Mouse (Mus musculus): Measurements from ENCODE around the gene Gli2. TPM values are rescaled to one million over a fixed set of nuclear protein-coding genes. Genes with fewer than 3 reads are reported as not detected.

Gene Gli2
- polyA plus RNA-seq, 1 experiment from 2014 or later, result 7.2 TPM

DNA sequence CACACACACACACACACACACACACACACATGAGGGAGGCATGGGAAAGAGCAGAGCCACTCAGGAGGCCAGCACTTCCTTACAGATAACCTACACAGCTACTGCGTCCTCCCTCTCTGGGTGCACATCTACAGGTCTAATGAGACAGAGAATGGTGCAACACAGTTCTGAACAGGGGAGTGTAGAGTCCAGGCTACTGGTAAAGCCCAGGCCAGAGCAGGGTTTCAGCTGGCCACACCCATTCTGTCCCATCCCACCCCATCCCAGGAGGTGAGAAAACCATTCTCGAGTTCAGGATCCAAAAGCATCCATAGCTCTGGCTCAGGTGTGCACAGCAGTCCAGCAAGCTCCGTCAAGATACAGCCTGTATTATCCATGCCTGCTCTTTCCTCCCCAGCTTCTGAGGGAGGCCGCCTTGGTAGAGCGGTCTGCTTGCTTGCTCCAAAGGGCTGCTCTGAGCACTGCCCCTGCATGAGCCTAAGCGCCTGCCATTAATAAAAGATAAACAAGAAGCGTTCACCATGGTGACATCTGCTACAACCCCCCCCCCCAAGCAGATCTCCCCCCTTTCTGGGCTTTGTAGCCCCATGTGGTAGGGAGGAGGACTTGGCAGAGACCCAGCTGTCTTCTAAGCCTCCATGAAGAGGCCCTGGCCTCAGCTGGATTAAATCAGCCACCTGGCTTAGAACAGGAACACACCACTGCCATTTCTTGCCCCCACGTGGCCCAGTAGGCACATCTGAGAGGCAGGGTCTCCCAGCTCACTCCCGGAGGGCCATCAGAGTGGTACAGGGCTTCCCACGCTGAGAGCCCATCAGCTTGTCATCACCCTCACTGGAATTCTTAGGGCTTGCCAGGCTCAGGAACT is 98.8 kb downstream of the Gli2 start:
- Histone ChIP-seq H3K4me1 (replicated peaks) (peaks cover 25% of the 10 kb centered on the region), H3K9me3 (no peaks in the 10 kb centered on the region), H3K27me3 (replicated peaks) (no peaks in the 10 kb centered on the region), H3K27ac (0 out of 2 replicates have a peak overlapping the region, but pooled peaks have one; percentile 36), H3K4me3 (replicated peaks) (no peak overlapping the region), H3K36me3 (no peaks in the 10 kb centered on the region), H3K4me2 (replicated peaks) (no peak overlapping the region), H3K9ac (no peak overlapping the region)
- peak; percentile 65 for ATAC-seq
- 36% methylated on average over 10 of the region's 10 CpGs for WGBS

DNA sequence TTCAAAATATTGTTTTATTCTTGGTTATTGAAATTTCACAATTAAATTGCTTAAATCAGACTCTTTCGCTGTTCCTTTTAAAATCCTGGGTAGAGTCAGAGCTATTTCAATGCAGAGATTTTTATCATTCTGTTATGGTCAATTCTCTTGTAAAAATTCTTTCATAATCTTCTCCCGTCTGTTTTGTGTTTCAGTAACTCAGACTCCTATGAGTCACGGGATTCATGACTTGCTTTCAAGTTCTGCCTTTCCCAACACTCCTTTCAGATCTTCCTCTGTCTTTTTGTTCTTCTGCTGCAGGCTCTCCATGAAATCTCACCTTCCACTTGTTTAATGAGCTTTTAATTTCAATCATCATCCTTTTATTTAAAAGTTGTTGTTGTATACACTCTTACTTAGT is 100.4 kb downstream of the Gli2 start:
- no peak overlapping the region for H3K27ac ChIP-seq
- no peak overlapping the region for H3K4me2 ChIP-seq (replicated peaks)
- no peaks in the 10 kb centered on the region for H3K36me3 ChIP-seq
- H3K4me1 ChIP-seq (replicated peaks), result peaks cover 25% of the 10 kb centered on the region
- H3K9ac ChIP-seq, result no peak overlapping the region
- H3K4me3 ChIP-seq (replicated peaks), result no peak overlapping the region
- no peaks in the 10 kb centered on the region for H3K27me3 ChIP-seq (replicated peaks)
- ATAC-seq, result no peak
- H3K9me3 ChIP-seq, result no peaks in the 10 kb centered on the region
- WGBS, result 56% methylated on average over 3 of the region's 3 CpGs

DNA sequence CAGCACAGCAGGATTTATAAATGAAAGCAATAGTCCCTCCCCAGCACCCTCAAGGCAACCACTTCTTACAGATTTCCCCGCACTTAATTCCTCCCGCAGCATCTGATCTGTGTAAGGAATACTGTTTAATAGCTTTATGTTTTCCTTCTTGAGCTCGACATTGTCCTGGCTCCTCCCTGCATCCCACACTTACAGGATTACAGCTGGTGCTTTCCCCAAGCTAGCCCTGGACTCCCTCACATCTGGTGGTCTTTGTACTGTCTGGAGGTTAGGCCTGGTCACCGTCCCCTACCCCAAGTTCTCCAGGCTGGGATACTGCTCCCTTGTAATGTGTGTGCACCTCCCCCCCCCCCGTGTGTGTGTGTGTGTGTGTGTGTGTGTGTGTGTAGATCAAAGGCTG is 101.1 kb downstream of the Gli2 start:
- H3K9me3 ChIP-seq, result no peaks in the 10 kb centered on the region
- H3K4me3 ChIP-seq (replicated peaks), result no peak overlapping the region
- peaks cover 25% of the 10 kb centered on the region for H3K4me1 ChIP-seq (replicated peaks)
- H3K36me3 ChIP-seq, result no peaks in the 10 kb centered on the region
- no peaks in the 10 kb centered on the region for H3K27me3 ChIP-seq (replicated peaks)
- H3K9ac ChIP-seq, result no peak overlapping the region
- 49% methylated on average over 5 of the region's 5 CpGs for WGBS
- no peak for ATAC-seq
- no peak overlapping the region for H3K27ac ChIP-seq
- no peak overlapping the region for H3K4me2 ChIP-seq (replicated peaks)

DNA sequence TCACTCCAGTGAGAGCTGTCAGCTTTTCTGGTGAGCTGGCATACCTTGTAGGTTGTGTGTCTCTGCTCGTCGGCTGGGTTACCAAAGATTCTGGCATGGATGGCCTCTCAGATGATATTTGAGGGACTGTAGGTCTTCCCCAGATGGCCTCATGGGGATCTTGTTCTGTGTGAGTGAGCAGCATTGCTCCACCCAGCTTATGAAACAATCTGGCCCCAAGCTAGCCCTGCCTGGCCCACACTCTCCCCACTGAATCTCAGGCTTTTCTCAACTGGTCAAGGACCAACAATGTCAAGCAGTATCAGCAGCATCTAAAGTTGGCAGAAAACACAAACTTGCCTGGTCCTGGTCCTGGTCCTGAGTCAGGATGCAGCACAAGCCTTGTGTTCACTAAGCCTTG is 105.0 kb downstream of the Gli2 start:
- H3K27me3 ChIP-seq (replicated peaks), result no peaks in the 10 kb centered on the region
- no peaks in the 10 kb centered on the region for H3K36me3 ChIP-seq
- H3K4me3 ChIP-seq (replicated peaks), result no peak overlapping the region
- H3K9ac ChIP-seq, result no peak overlapping the region
- ATAC-seq, result no peak
- H3K9me3 ChIP-seq, result no peaks in the 10 kb centered on the region
- H3K4me1 ChIP-seq (replicated peaks), result no peaks in the 10 kb centered on the region; the same call in 1 of the 2 replicates
- H3K4me2 ChIP-seq (replicated peaks), result no peak overlapping the region
- no peak overlapping the region for H3K27ac ChIP-seq
- 80% methylated on average over 2 of the region's 2 CpGs for WGBS

DNA sequence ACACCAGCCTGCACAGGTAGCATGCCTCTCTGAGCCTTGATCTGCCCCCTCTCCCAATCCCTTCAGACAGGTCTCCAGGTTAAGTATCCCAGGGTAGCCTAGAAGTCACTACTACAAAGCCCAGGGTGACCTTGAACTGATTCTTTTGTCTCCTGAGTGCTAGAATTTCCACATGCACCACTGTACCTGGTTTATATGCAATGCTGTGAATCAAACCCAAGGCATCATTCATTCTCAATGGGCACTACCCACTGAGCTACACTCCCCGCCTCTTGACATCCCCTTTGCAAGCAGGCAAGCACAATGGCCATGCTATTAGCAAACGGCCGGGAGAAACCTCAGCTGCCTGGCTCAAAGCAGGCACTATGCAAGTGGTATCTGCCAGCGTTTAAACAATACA is 106.2 kb downstream of the Gli2 start:
- H3K4me2 ChIP-seq (replicated peaks), result no peak overlapping the region
- no peaks in the 10 kb centered on the region for H3K9me3 ChIP-seq
- H3K4me3 ChIP-seq (replicated peaks), result no peak overlapping the region
- H3K36me3 ChIP-seq, result no peaks in the 10 kb centered on the region
- H3K9ac ChIP-seq, result no peak overlapping the region
- no peak overlapping the region for H3K27ac ChIP-seq
- ATAC-seq, result no peak
- no peaks in the 10 kb centered on the region for H3K27me3 ChIP-seq (replicated peaks)
- 83% methylated on average over 4 of the region's 4 CpGs for WGBS
- H3K4me1 ChIP-seq (replicated peaks), result no peaks in the 10 kb centered on the region; the same call in 1 of the 2 replicates

DNA sequence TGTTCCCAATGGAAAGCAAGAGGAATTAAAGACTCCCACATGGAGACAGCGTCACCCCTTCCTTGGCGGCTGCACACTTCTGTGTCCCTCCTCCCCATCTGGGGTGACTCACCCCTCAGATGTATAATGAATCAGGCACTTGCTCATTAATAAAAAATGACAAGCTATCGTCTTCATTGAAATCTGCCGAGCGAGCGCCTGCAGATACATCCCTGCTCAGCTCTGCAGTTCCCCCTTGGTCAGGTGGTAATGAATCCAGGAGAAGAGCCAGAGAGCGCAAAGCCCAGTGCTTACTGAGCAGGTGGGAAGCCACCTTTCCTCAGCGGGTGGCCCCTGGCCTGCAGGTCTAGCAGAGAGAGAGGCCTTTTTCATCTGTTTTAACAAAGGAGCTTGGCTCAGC is 112.1 kb downstream of the Gli2 start:
- Histone ChIP-seq H3K9me3 (no peaks in the 10 kb centered on the region), H3K4me1 (replicated peaks) (peaks cover 5% of the 10 kb centered on the region; the same call in 1 of the 2 replicates), H3K27me3 (replicated peaks) (no peaks in the 10 kb centered on the region), H3K36me3 (no peaks in the 10 kb centered on the region), H3K9ac (no peak overlapping the region), H3K27ac (no peak overlapping the region), H3K4me2 (replicated peaks) (no peak overlapping the region), H3K4me3 (replicated peaks) (no peak overlapping the region)
- WGBS, result 59% methylated on average over 8 of the region's 8 CpGs
- no peak for ATAC-seq

DNA sequence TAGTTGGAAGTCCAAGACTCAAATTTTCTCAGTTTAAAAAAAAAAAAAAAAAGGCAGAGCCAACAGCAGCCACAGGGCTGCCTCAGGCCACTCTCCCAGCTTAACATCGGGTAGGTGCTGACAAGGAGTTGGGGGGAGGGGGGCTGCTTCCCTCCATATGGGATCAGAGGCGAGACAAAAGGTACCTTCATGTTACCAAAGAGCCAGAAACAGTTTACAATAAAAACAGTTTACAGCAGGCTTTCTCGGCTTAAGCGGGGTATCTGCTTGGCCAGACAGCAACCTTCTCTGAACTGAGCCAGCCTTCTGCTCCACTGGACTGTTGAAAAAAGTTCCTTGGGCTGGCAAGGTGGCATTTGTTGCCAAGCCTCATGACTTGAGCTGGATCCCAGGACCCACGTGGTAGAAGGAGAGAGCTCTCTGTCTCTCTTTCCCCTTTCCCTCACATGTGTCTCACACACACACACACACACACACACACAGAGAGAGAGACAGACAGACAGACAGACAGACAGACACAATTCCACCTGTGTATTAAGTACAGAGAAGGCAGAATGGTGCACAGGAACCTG is 113.1 kb downstream of the Gli2 start:
- no peak overlapping the region for H3K4me2 ChIP-seq (replicated peaks)
- no peak overlapping the region for H3K9ac ChIP-seq
- no peak overlapping the region for H3K27ac ChIP-seq
- H3K36me3 ChIP-seq, result no peaks in the 10 kb centered on the region
- no peak overlapping the region for H3K4me3 ChIP-seq (replicated peaks)
- ATAC-seq, result no peak
- H3K27me3 ChIP-seq (replicated peaks), result no peaks in the 10 kb centered on the region
- H3K9me3 ChIP-seq, result no peaks in the 10 kb centered on the region
- H3K4me1 ChIP-seq (replicated peaks), result peaks cover 13% of the 10 kb centered on the region; the same call in 1 of the 2 replicates
- 41% methylated on average over 5 of the region's 5 CpGs for WGBS

DNA sequence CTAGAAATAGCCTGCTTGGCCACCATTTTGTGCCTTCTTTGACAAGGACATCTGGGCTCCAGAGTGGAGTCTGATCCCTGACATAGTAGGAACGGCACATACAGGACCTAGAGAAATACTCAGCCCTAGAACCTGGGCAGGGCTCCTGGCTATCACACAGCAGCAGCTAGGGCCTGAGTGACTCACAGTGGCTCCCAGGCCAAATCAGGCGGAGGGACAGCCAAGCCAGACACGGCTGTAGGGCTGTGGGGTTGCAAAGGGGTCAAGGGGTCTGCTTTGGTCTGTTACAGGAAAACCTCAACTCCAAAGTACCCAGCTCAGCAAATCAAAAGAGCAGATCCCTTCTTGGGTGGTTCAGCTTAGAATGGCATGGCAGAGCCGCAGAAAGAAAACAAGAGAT is 115.2 kb downstream of the Gli2 start:
- no peak for ATAC-seq
- Histone ChIP-seq H3K4me2 (replicated peaks) (no peak overlapping the region), H3K4me1 (replicated peaks) (peaks cover 13% of the 10 kb centered on the region; the same call in 1 of the 2 replicates), H3K36me3 (no peaks in the 10 kb centered on the region), H3K9me3 (no peaks in the 10 kb centered on the region), H3K9ac (no peak overlapping the region), H3K27ac (no peak overlapping the region), H3K4me3 (replicated peaks) (no peak overlapping the region), H3K27me3 (replicated peaks) (no peaks in the 10 kb centered on the region)
- WGBS, result 69% methylated on average over 4 of the region's 4 CpGs

DNA sequence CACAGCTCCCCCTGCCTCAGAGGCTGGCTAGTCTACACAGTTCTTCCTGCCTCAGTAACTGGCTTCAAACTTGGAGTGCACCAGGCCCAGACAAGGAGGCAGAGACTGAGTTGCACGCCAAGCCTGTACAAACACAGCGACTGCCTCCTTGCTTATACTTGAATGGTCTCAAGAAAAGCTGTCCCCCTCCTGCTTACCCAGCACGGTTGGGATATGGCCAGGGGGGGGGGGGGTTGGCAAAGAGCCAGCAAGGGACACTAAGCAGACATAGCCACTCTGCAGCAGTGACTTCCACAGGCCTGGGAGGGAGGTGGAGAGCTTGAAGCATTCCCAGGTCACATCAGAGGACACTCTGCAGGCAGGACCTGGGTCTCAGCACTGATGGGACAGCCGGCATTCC is 117.3 kb downstream of the Gli2 start:
- no peaks in the 10 kb centered on the region for H3K9me3 ChIP-seq
- H3K27me3 ChIP-seq (replicated peaks), result no peaks in the 10 kb centered on the region
- ATAC-seq, result peak; percentile 82
- H3K4me1 ChIP-seq (replicated peaks), result peaks cover 13% of the 10 kb centered on the region; the same call in 1 of the 2 replicates
- no peaks in the 10 kb centered on the region for H3K36me3 ChIP-seq
- no peak overlapping the region for H3K4me2 ChIP-seq (replicated peaks)
- H3K9ac ChIP-seq, result no peak overlapping the region
- H3K27ac ChIP-seq, result peak overlapping the region; percentile 54; the same call in 1 of the 2 replicates
- WGBS, result 23% methylated on average over 4 of the region's 4 CpGs
- H3K4me3 ChIP-seq (replicated peaks), result no peak overlapping the region

DNA sequence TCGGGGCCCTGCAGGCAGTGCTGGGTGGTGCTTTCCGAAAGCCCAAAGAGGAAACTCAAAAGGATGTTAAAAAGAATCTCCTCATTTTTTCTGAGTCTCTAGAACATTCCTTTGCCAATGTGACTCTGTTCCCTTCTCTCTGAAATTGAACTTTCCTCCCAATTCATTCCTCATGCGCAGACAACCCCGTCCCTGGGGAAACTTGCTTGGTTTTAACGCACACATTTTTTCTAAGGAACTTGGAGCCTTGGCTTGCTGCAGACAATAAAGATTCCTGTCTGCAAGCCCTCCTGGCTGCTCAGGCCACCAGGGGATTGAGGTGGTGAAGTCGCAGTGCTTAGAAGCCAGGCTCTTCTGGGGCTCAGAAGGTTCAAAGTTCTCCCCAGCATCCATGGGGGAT is 117.9 kb downstream of the Gli2 start:
- Histone ChIP-seq H3K27me3 (replicated peaks) (no peaks in the 10 kb centered on the region), H3K4me1 (replicated peaks) (peaks cover 13% of the 10 kb centered on the region; the same call in 1 of the 2 replicates), H3K9me3 (no peaks in the 10 kb centered on the region), H3K27ac (peak overlapping the region; percentile 54; the same call in 1 of the 2 replicates), H3K9ac (no peak overlapping the region), H3K4me3 (replicated peaks) (no peak overlapping the region), H3K4me2 (replicated peaks) (no peak overlapping the region), H3K36me3 (no peaks in the 10 kb centered on the region)
- 37% methylated on average over 6 of the region's 6 CpGs for WGBS
- no peak for ATAC-seq

DNA sequence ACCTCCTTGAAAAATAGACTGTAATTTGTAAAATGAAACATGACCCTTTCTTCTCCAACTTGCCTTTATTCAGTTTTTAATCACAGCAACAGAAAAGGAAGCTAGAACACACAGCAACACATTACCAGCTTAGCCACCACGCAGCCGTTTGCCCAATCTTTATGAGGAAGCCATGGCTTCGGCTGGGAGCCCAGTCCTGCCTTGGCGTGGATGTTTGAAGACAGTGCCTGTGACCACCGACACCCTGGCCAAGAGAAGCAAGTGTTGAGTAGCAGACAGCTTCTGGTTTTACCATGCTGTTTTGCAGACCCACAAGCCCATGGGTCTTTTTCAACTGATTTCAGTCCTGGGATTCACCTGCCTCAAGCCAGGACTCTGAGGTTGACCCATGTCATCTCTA is 121.3 kb downstream of the Gli2 start:
- Histone ChIP-seq H3K4me1 (replicated peaks) (peaks cover 11% of the 10 kb centered on the region; the same call in 1 of the 2 replicates), H3K27ac (no peak overlapping the region), H3K9me3 (no peaks in the 10 kb centered on the region), H3K4me2 (replicated peaks) (no peak overlapping the region), H3K9ac (no peak overlapping the region), H3K36me3 (no peaks in the 10 kb centered on the region), H3K4me3 (replicated peaks) (no peak overlapping the region), H3K27me3 (replicated peaks) (no peaks in the 10 kb centered on the region)
- no peak for ATAC-seq
- 90% methylated on average over 5 of the region's 5 CpGs for WGBS

DNA sequence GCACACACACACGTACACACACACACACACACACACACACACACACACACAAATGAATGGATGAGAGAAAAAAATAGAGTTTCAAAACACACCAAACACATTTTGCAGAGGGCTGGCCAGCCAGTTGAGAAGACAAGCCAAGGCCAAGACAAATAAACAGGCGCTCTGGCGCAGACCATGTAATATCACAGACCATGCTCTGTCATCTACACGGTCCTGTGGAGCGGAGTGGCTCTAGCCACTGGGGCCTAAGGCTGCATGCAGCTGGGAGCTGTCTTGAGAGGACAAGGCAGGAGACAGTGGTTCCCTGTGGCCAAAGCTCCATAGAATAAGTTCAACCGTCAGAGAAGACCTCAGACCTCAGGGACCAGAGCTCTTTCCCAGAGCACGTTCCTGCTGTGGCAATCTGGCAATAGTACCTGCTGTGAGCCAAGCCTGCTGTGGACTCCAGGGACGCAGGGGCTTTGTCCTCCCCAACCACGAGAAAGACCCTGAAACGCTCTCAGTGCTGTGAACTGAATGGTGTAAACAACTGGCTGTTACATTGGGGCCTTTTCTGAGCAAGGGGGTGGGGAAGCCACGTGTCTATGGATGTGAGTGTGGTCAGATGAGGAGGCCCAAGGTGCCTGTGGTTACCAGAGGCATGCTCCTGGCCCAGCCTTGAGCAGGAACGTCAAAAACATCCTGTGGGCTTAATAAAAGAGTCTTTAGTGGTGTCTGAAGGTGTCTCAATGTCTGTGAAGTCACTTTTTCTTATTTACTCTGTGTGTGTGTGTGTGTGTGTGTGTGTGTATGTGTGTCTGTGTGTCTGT is 125.7 kb downstream of the Gli2 start:
- no peak overlapping the region for H3K4me2 ChIP-seq (replicated peaks)
- H3K9ac ChIP-seq, result no peak overlapping the region
- no peak for ATAC-seq
- no peaks in the 10 kb centered on the region for H3K9me3 ChIP-seq
- 59% methylated on average over 12 of the region's 12 CpGs for WGBS
- H3K4me1 ChIP-seq (replicated peaks), result no peaks in the 10 kb centered on the region
- no peaks in the 10 kb centered on the region for H3K27me3 ChIP-seq (replicated peaks)
- H3K27ac ChIP-seq, result no peak overlapping the region
- no peak overlapping the region for H3K4me3 ChIP-seq (replicated peaks)
- no peaks in the 10 kb centered on the region for H3K36me3 ChIP-seq

Measured in intestine, embryonic 15.5 days (tissue).